Comparison of ENCODE assay signal across 8 mouse cellular contexts in genomic region chr4:140713480-140714365, GRCm38 (mm10). TPM values are rescaled to one million over a fixed set of nuclear protein-coding genes. Genes with fewer than 3 reads are reported as not detected.
A peak's percentile ranks its signal among the peaks of the same experiment; 100 is the strongest.
DNase-seq lines count a peak whose midpoint lies in the region; ATAC-seq and TF ChIP-seq lines count a peak whose summit lies in the region.

No protein-coding gene starts in this region.

- no peaks in the 10 kb centered on the region for H3K9me3 ChIP-seq in heart, embryonic 11.5 days (replicated peaks; ENCODE audit: control insufficient read depth, low read length)
- H3K9me3 ChIP-seq in kidney, embryonic 16.5 days (ENCODE audit: low read length): no peaks in the 10 kb centered on the region

- H3K27ac ChIP-seq in embryonic fibroblast, embryonic 13.5 days (ENCODE audit: insufficient read depth, low read length): no peak overlapping the region
- H3K27ac ChIP-seq in heart, embryonic 11.5 days (ENCODE audit: low read depth, low read length): peak overlapping the region; percentile 59; the same call in 1 of the 2 replicates
- peak overlapping the region; percentile 55 for H3K27ac ChIP-seq in kidney, embryonic 16.5 days (ENCODE audit: low read length)
- no peak overlapping the region; the same call in 1 of the 2 replicates for H3K27ac ChIP-seq in liver, adult 2 months (replicated peaks; ENCODE audit: insufficient read depth, low read depth, low read length)

- no peak overlapping the region for H3K4me3 ChIP-seq in embryonic fibroblast, embryonic 13.5 days (ENCODE audit: insufficient read depth, low read length)
- H3K4me3 ChIP-seq in heart, embryonic 11.5 days (ENCODE audit: low read depth, low read length): no peak overlapping the region
- H3K4me3 ChIP-seq in kidney, embryonic 16.5 days (ENCODE audit: low read length): no peak overlapping the region
- no peak overlapping the region for H3K4me3 ChIP-seq in liver, adult 2 months (ENCODE audit: insufficient read depth, low read depth, low read length)
- H3K4me3 ChIP-seq in myocyte: no peak overlapping the region

- ATAC-seq in heart, embryonic 11.5 days (replicated peaks; ENCODE audit: insufficient number of reproducible peaks, low FRiP score, low TSS enrichment): peak; percentile 70
- ATAC-seq in kidney, embryonic 16.5 days (ENCODE audit: low FRiP score, low TSS enrichment): peak; percentile 81

- H3K27me3 ChIP-seq in heart, embryonic 11.5 days (ENCODE audit: control insufficient read depth, insufficient read depth, low read length): no peaks in the 10 kb centered on the region
- H3K27me3 ChIP-seq in kidney, embryonic 16.5 days (ENCODE audit: insufficient read depth, low read length): no peaks in the 10 kb centered on the region
- H3K27me3 ChIP-seq in liver, adult 2 months (ENCODE audit: control insufficient read depth, insufficient read depth, low read length): no peaks in the 10 kb centered on the region
- no peaks in the 10 kb centered on the region for H3K27me3 ChIP-seq in myocyte (ENCODE audit: control insufficient read depth, insufficient read depth, insufficient read length)

- H3K36me3 ChIP-seq in heart, embryonic 11.5 days (ENCODE audit: control insufficient read depth, insufficient read depth, low read length): peaks cover 61% of the 10 kb centered on the region
- H3K36me3 ChIP-seq in kidney, embryonic 16.5 days (ENCODE audit: insufficient read depth, low read length): peaks cover 94% of the 10 kb centered on the region
- peaks cover 6% of the 10 kb centered on the region; the same call in 1 of the 2 replicates for H3K36me3 ChIP-seq in liver, adult 2 months (ENCODE audit: control insufficient read depth, insufficient read depth, low read length)
- H3K36me3 ChIP-seq in myocyte (ENCODE audit: control insufficient read depth, insufficient read depth): peaks cover 53% of the 10 kb centered on the region

- peak; percentile 83 for DNase-seq in 3T3-L1 (ENCODE audit: low read depth, low spot score)
- DNase-seq in adrenal gland, postnatal 4 days (ENCODE audit: low spot score in 2 of 2): peak; percentile 72 to 82
- DNase-seq in liver, adult 2 months (ENCODE audit: extremely low read depth, low read depth, low spot score): peak; percentile 68
- DNase-seq in spleen, postnatal 4 days (ENCODE audit: low spot score in 2 of 2): peak; percentile 82 to 92

- H3K4me2 ChIP-seq in heart, embryonic 11.5 days: no peak overlapping the region
- H3K4me2 ChIP-seq in kidney, embryonic 16.5 days (replicated peaks; ENCODE audit: low read depth, low read length): no peak overlapping the region
- no peak overlapping the region for H3K4me2 ChIP-seq in myocyte (ENCODE audit: low read depth)

- no peak for TF ChIP-seq POLR2A in embryonic fibroblast, embryonic 13.5 days (IDR thresholded peaks at IDR 0.05; ENCODE audit: low read depth, low read length)
- no peak for TF ChIP-seq POLR2A in liver, adult 2 months (IDR thresholded peaks at IDR 0.05; ENCODE audit: extremely low read depth, insufficient read depth, low read length)
- peak; percentile 22 for TF ChIP-seq POLR2A in myocyte (IDR thresholded peaks at IDR 0.05; ENCODE audit: insufficient read length, low read depth)

- no peaks in the 10 kb centered on the region for H3K79me2 ChIP-seq in liver, adult 2 months (ENCODE audit: control insufficient read depth, insufficient read depth, low read length)
- H3K79me2 ChIP-seq in myocyte (ENCODE audit: control insufficient read depth, insufficient read depth): peaks cover 6% of the 10 kb centered on the region

- peak; percentile 89 for TF ChIP-seq CTCF in embryonic fibroblast, embryonic 13.5 days (IDR thresholded peaks at IDR 0.05; ENCODE audit: borderline replicate concordance, insufficient read depth, low read length)
- peak; percentile 99 for TF ChIP-seq CTCF in liver, adult 2 months (IDR thresholded peaks at IDR 0.05; ENCODE audit: low read depth, low read length)

- 48% methylated on average over 29 of the region's 29 CpGs for WGBS in heart, embryonic 11.5 days (ENCODE audit: insufficient replicate concordance)
- WGBS in kidney, embryonic 16.5 days: 51% methylated on average over 29 of the region's 29 CpGs
- WGBS in liver, adult 2 months: 35% methylated on average over 29 of the region's 29 CpGs

- no peaks in the 10 kb centered on the region for H3K4me1 ChIP-seq in embryonic fibroblast, embryonic 13.5 days (ENCODE audit: control insufficient read depth, insufficient read depth, low read length)
- peaks cover 8% of the 10 kb centered on the region for H3K4me1 ChIP-seq in heart, embryonic 11.5 days (ENCODE audit: control insufficient read depth, insufficient read depth, low read length)
- peaks cover 13% of the 10 kb centered on the region for H3K4me1 ChIP-seq in kidney, embryonic 16.5 days (ENCODE audit: insufficient read depth, low read length)
- H3K4me1 ChIP-seq in liver, adult 2 months (ENCODE audit: control insufficient read depth, insufficient read depth, low read length): peaks cover 5% of the 10 kb centered on the region

- no peak overlapping the region for H3ac ChIP-seq in myocyte (ENCODE audit: control insufficient read depth, insufficient read length)

- peak overlapping the region; percentile 39; the same call in 1 of the 2 replicates for H3K9ac ChIP-seq in heart, embryonic 11.5 days (ENCODE audit: low read depth, low read length)
- H3K9ac ChIP-seq in kidney, embryonic 16.5 days (replicated peaks; ENCODE audit: low read length): 0 out of 2 replicates have a peak overlapping the region, but pooled peaks have one; percentile 12
- no peak overlapping the region for H3K9ac ChIP-seq in liver, adult 2 months (ENCODE audit: low read depth, low read length)

TF ChIP-seq in myocyte, 11 proteins besides CTCF, POLR2A, EP300 and RAD21:
- no peak for TF ChIP-seq MAX (IDR thresholded peaks at IDR 0.05; ENCODE audit: low read depth)
- TF ChIP-seq TCF3 (IDR thresholded peaks at IDR 0.05; ENCODE audit: insufficient read length, low read depth): no peak
- TF ChIP-seq MYOG (IDR thresholded peaks at IDR 0.05; ENCODE audit: control insufficient read depth in 1 of 3, insufficient read depth in 1 of 3, insufficient read length in 2 of 3, low read depth in 2 of 3): peak in 1 of 3 experiments; percentile 16
- no peak for TF ChIP-seq REST (IDR thresholded peaks at IDR 0.05; ENCODE audit: insufficient read depth, insufficient read length)
- TF ChIP-seq CEBPB (IDR thresholded peaks at IDR 0.05; ENCODE audit: insufficient read depth, poor library complexity, severe bottlenecking): no peak
- TF ChIP-seq USF1 (IDR thresholded peaks at IDR 0.05; ENCODE audit: low read depth): no peak
- TF ChIP-seq POLR2AphosphoS2 (IDR thresholded peaks at IDR 0.05; ENCODE audit: insufficient read length, low read depth): peak; percentile 45
- no peak for TF ChIP-seq E2F4 (IDR thresholded peaks at IDR 0.05; ENCODE audit: insufficient read depth)
- no peak for TF ChIP-seq TCF12 (IDR thresholded peaks at IDR 0.05; ENCODE audit: insufficient read depth, poor library complexity, severe bottlenecking)

RNA-seq across cellular contexts. Expression of gene Rcc2, which starts 13.4 kb away (rescaled TPM):
- 100 to 1,000 TPM in 1 of 2 experiments, 10 to 100 TPM in 1; 98.2 to 106 TPM for total RNA-seq in adrenal gland, postnatal 4 days (2021)
- 102 and 125 TPM in 2 replicates for polyA plus RNA-seq in embryonic fibroblast, embryonic 13.5 days (2011; ENCODE audit: insufficient read length, low read depth, missing spikeins)
- 23.3 and 24.6 TPM in 2 replicates for polyA plus RNA-seq in heart, embryonic 11.5 days (2014; fragmentation: Nextera tagmentation; extraction: Ambion mirVana)
- 19.5 and 21.0 TPM in 2 replicates for polyA plus RNA-seq in kidney, embryonic 16.5 days (2015; fragmentation: Nextera tagmentation; extraction: Ambion mirVana)
- 5.3 and 7.2 TPM in 2 replicates for total RNA-seq in liver, adult 2 months (2014; rRNA removed)
- polyA plus RNA-seq in liver, adult 2 months (2012; rRNA removed): 14.3 and 16.3 TPM in 2 replicates
- polyA plus RNA-seq in myocyte (2012; fragmentation: generic; extraction: Trizol): 167 TPM

RNA-seq across cellular contexts. Expression of gene Padi6, which starts 28.7 kb away (rescaled TPM):
- under 1 TPM in 1 of 2 experiments, not detected in 1; 0.73 TPM for total RNA-seq in adrenal gland, postnatal 4 days (2021)
- polyA plus RNA-seq in embryonic fibroblast, embryonic 13.5 days (2011; ENCODE audit: insufficient read length, low read depth, missing spikeins): not detected in 2 replicates
- polyA plus RNA-seq in heart, embryonic 11.5 days (2014; fragmentation: Nextera tagmentation; extraction: Ambion mirVana): not detected in 2 replicates
- not detected in 2 replicates for polyA plus RNA-seq in kidney, embryonic 16.5 days (2015; fragmentation: Nextera tagmentation; extraction: Ambion mirVana)
- not detected in 2 replicates for total RNA-seq in liver, adult 2 months (2014; rRNA removed)
- not detected in 2 replicates for polyA plus RNA-seq in liver, adult 2 months (2012; rRNA removed)
- 0.20 TPM for polyA plus RNA-seq in myocyte (2012; fragmentation: generic; extraction: Trizol)

RNA-seq across cellular contexts. Expression of gene Arhgef10l, which starts 47.9 kb away (rescaled TPM):
- total RNA-seq in adrenal gland, postnatal 4 days (2021): 10 to 100 TPM; 30.2 to 37.8 TPM
- 12.6 and 17.2 TPM in 2 replicates for polyA plus RNA-seq in embryonic fibroblast, embryonic 13.5 days (2011; ENCODE audit: insufficient read length, low read depth, missing spikeins)
- 9.7 and 12.9 TPM in 2 replicates for polyA plus RNA-seq in heart, embryonic 11.5 days (2014; fragmentation: Nextera tagmentation; extraction: Ambion mirVana)
- 25.4 and 27.7 TPM in 2 replicates for polyA plus RNA-seq in kidney, embryonic 16.5 days (2015; fragmentation: Nextera tagmentation; extraction: Ambion mirVana)
- total RNA-seq in liver, adult 2 months (2014; rRNA removed): 17.7 and 25.5 TPM in 2 replicates
- 54.4 and 69.9 TPM in 2 replicates for polyA plus RNA-seq in liver, adult 2 months (2012; rRNA removed)
- 34.7 TPM for polyA plus RNA-seq in myocyte (2012; fragmentation: generic; extraction: Trizol)

Comparison
In these comparisons a context has a peak if more than half of its experiments do, and no peak if none do; other contexts are left out.
1. H3K27ac ChIP-seq: peak in heart, embryonic 11.5 days (single experiment) and kidney, embryonic 16.5 days (single experiment); none in embryonic fibroblast, embryonic 13.5 days (single experiment) and liver, adult 2 months (single experiment).
2. Peak in every context shown above with its lines, with median percentiles within 50 percentile points of each other: DNase-seq.